Mouse (Mus musculus): ENCODE data around the gene Hnf1a. TPM values are rescaled to one million over a fixed set of nuclear protein-coding genes. Genes with fewer than 3 reads are reported as not detected.

Gene Hnf1a
- total RNA-seq, 2 experiments from 2014 or later: not detected

Other genes with a start within 250 kb of the Hnf1a start
- 10 to 100 TPM; 16.1 to 17.3 TPM for gene Ankrd13a, start 196.4 kb downstream of the Hnf1a start, total RNA-seq (2021)
- gene Git2, start 195.6 kb downstream of the Hnf1a start, total RNA-seq (2021): 10 to 100 TPM; 13.3 to 16.2 TPM
- 1 to 10 TPM; 3.4 to 4.0 TPM for gene 1500011B03Rik, start 147.6 kb downstream of the Hnf1a start, total RNA-seq (2021)
- gene 4930519G04Rik, start 117.4 kb downstream of the Hnf1a start, total RNA-seq (2021): not detected
- not detected for gene Gm9936, start 112.4 kb downstream of the Hnf1a start, total RNA-seq (2021)
- 1 to 10 TPM in 1 of 2 experiments, under 1 TPM in 1; 0.43 to 1.3 TPM for gene Oasl2, start 74.2 kb downstream of the Hnf1a start, total RNA-seq (2021)
- under 1 TPM in 1 of 2 experiments, not detected in 1; 0.31 TPM for gene Oasl1, start 47.9 kb downstream of the Hnf1a start, total RNA-seq (2021)
- gene 2210016L21Rik, start 28.9 kb downstream of the Hnf1a start, total RNA-seq (2021): 10 to 100 TPM; 17.1 to 24.1 TPM
- 10 to 100 TPM; 17.7 to 20.4 TPM for gene Sppl3, start 40.0 kb upstream of the Hnf1a start, total RNA-seq (2021)
- not detected for gene Gm10401, start 127.2 kb upstream of the Hnf1a start, total RNA-seq (2021)
- gene Acads, start 148.3 kb upstream of the Hnf1a start, total RNA-seq (2021): 10 to 100 TPM; 74.2 to 75.3 TPM
- 10 to 100 TPM; 11.1 to 12.4 TPM for gene Unc119b, start 163.9 kb upstream of the Hnf1a start, total RNA-seq (2021)
- 100 to 1,000 TPM; 149 to 158 TPM for gene Mlec, start 187.1 kb upstream of the Hnf1a start, total RNA-seq (2021)
- gene Cabp1, start 223.3 kb upstream of the Hnf1a start, total RNA-seq (2021): 1 to 10 TPM in 1 of 2 experiments, under 1 TPM in 1; 0.50 to 1.2 TPM